ENCODE assay signal across 8 mouse cellular contexts in genomic region chr7:19628192-19628535, GRCm38 (mm10). TPM values are rescaled to one million over a fixed set of nuclear protein-coding genes. Genes with fewer than 3 reads are reported as not detected.
A peak's percentile ranks its signal among the peaks of the same experiment; 100 is the strongest.
DNase-seq lines count a peak whose midpoint lies in the region; ATAC-seq and TF ChIP-seq lines count a peak whose summit lies in the region.

No protein-coding gene starts in this region.

- H3K9ac ChIP-seq in heart, embryonic 15.5 days: no peak overlapping the region
- peak overlapping the region; percentile 23; the same call in 1 of the 2 replicates for H3K9ac ChIP-seq in ES-E14 (ENCODE audit: insufficient read depth, low read depth, low read length, poor library complexity, severe bottlenecking)
- H3K9ac ChIP-seq in forebrain, embryonic 15.5 days (replicated peaks): no peak overlapping the region; the same call in 1 of the 2 replicates
- no peak overlapping the region for H3K9ac ChIP-seq in liver, embryonic 16.5 days (ENCODE audit: low read depth, low read length)

- peaks cover 15% of the 10 kb centered on the region for H3K4me1 ChIP-seq in heart, embryonic 15.5 days (replicated peaks)
- peaks cover 2 to 8% of the 10 kb centered on the region in 2 experiments; a peak in 2 of 4 replicates for H3K4me1 ChIP-seq in ES-E14 (ENCODE audit: control insufficient read depth in 2 of 2, insufficient read depth in 2 of 2, low read length in 2 of 2, poor library complexity in 1 of 2)
- peaks cover 15% of the 10 kb centered on the region for H3K4me1 ChIP-seq in forebrain, embryonic 15.5 days
- H3K4me1 ChIP-seq in liver, embryonic 16.5 days (ENCODE audit: control insufficient read depth, low read depth, low read length): peaks cover 31% of the 10 kb centered on the region

- peak overlapping the region; percentile 83 for H3K27ac ChIP-seq in heart, embryonic 15.5 days
- peak overlapping the region; percentile 22; the same call in 1 of the 2 replicates for H3K27ac ChIP-seq in ES-E14 (ENCODE audit: insufficient read depth, low read depth, low read length, poor library complexity, severe bottlenecking)
- peak overlapping the region; percentile 74 for H3K27ac ChIP-seq in forebrain, embryonic 15.5 days (replicated peaks)
- no peak overlapping the region for H3K27ac ChIP-seq in liver, embryonic 16.5 days (ENCODE audit: low read length)

- H3K4me3 ChIP-seq in heart, embryonic 15.5 days: peak overlapping the region; percentile 65
- peak overlapping the region; percentile 52 to 74 for H3K4me3 ChIP-seq in ES-E14 (ENCODE audit: insufficient read depth in 1 of 2, low read depth in 1 of 2, low read length in 2 of 2, poor library complexity in 1 of 2, severe bottlenecking in 1 of 2)
- H3K4me3 ChIP-seq in forebrain, embryonic 15.5 days: peak overlapping the region; percentile 89
- peak overlapping the region; percentile 75 for H3K4me3 ChIP-seq in liver, embryonic 16.5 days (ENCODE audit: low read depth, low read length)

- no peaks in the 10 kb centered on the region for H3K27me3 ChIP-seq in heart, embryonic 15.5 days
- H3K27me3 ChIP-seq in forebrain, embryonic 15.5 days: no peaks in the 10 kb centered on the region
- no peaks in the 10 kb centered on the region for H3K27me3 ChIP-seq in liver, embryonic 16.5 days (ENCODE audit: control insufficient read depth, insufficient read depth, low read depth, low read length)

- WGBS in heart, embryonic 15.5 days: 14% methylated on average over 17 of the region's 17 CpGs
- 19% methylated on average over 17 of the region's 17 CpGs for WGBS in forebrain, embryonic 15.5 days
- 10% methylated on average over 17 of the region's 17 CpGs for WGBS in liver, embryonic 16.5 days (ENCODE audit: insufficient replicate concordance)

- peaks cover 13% of the 10 kb centered on the region for H3K36me3 ChIP-seq in heart, embryonic 15.5 days
- peaks cover 2% of the 10 kb centered on the region for H3K36me3 ChIP-seq in ES-E14 (ENCODE audit: control insufficient read depth, insufficient read depth, low read length, poor library complexity, severe bottlenecking)
- H3K36me3 ChIP-seq in forebrain, embryonic 15.5 days: peaks cover 15% of the 10 kb centered on the region
- no peaks in the 10 kb centered on the region; the same call in 1 of the 2 replicates for H3K36me3 ChIP-seq in liver, embryonic 16.5 days (ENCODE audit: control insufficient read depth, insufficient read depth)

- peak overlapping the region; percentile 88 for H3K4me2 ChIP-seq in heart, embryonic 15.5 days
- H3K4me2 ChIP-seq in forebrain, embryonic 15.5 days (replicated peaks): peak overlapping the region; percentile 99
- peak overlapping the region; percentile 99 for H3K4me2 ChIP-seq in liver, embryonic 16.5 days (ENCODE audit: low read depth, low read length)

- ATAC-seq in heart, embryonic 15.5 days (replicated peaks; ENCODE audit: insufficient number of reproducible peaks, insufficient read depth, low FRiP score, low read depth): no peak
- no peak; the same call in 1 of the 2 replicates for ATAC-seq in forebrain, embryonic 15.5 days (replicated peaks)
- no peak for ATAC-seq in liver, embryonic 16.5 days (ENCODE audit: low read depth)

- in situ Hi-C loops in ES-E14 (cut with MboI; ENCODE audit: low sequenced_read_pairs in 2 of 2, unreplicated experiment in 2 of 2): no loop called here

- H3K9me3 ChIP-seq in heart, embryonic 15.5 days (replicated peaks): no peaks in the 10 kb centered on the region
- H3K9me3 ChIP-seq in ES-E14 (ENCODE audit: control insufficient read depth, insufficient read depth, low read depth, low read length): no peaks in the 10 kb centered on the region
- no peaks in the 10 kb centered on the region for H3K9me3 ChIP-seq in forebrain, embryonic 15.5 days
- H3K9me3 ChIP-seq in liver, embryonic 16.5 days (replicated peaks; ENCODE audit: control insufficient read depth, low read length): no peaks in the 10 kb centered on the region

- DNase-seq in heart, adult 11 months: no peak
- DNase-seq in ES-E14 (ENCODE audit: low read depth, low spot score): no peak
- no peak for DNase-seq in left cerebral cortex, postnatal 36 days (ENCODE audit: low spot score in 2 of 2)
- DNase-seq in cerebellum, postnatal 25 days: no peak
- no peak for DNase-seq in spleen, adult 18-20 months

- intact Hi-C loops in left cerebral cortex, postnatal 36 days (cut with DNase I): no loop called here

TF ChIP-seq in ES-E14, 5 proteins besides CTCF, POLR2A, EP300 and RAD21:
- no peak for TF ChIP-seq MAFK (IDR thresholded peaks at IDR 0.05; ENCODE audit: insufficient read depth, low read depth, low read length)
- no peak for TF ChIP-seq ZC3H11A (IDR thresholded peaks at IDR 0.05; ENCODE audit: borderline replicate concordance, low read depth, low read length)
- TF ChIP-seq HCFC1 (IDR thresholded peaks at IDR 0.05; ENCODE audit: borderline replicate concordance, insufficient read depth, low read length): no peak
- no peak for TF ChIP-seq CHD2 (IDR thresholded peaks at IDR 0.05; ENCODE audit: low read depth, low read length)
- no peak for TF ChIP-seq ZNF384 (IDR thresholded peaks at IDR 0.05; ENCODE audit: low read depth, low read length)
TF ChIP-seq in ES-E14: peak in this region for 0.

RNA-seq across cellular contexts. Expression of gene Relb, which starts 1.1 kb away (rescaled TPM):
- polyA plus RNA-seq in heart, embryonic 15.5 days (2015; fragmentation: Nextera tagmentation; extraction: Ambion mirVana): 6.1 and 10.0 TPM in 2 replicates
- total RNA-seq in ES-E14 (2012; rRNA removed): 13.9 and 15.1 TPM in 2 replicates
- polyA plus RNA-seq in forebrain, embryonic 15.5 days (2015; fragmentation: Nextera tagmentation; extraction: Ambion mirVana): 2.6 and 2.7 TPM in 2 replicates
- polyA plus RNA-seq in liver, embryonic 16.5 days (2015; fragmentation: Nextera tagmentation; extraction: Ambion mirVana): 1.5 and 1.7 TPM in 2 replicates
- total RNA-seq in left cerebral cortex, postnatal 36 days (2021): 1 to 10 TPM; 4.6 to 6.7 TPM

RNA-seq across cellular contexts. Expression of gene Clasrp, which starts 23.9 kb away (rescaled TPM):
- 28.5 and 39.0 TPM in 2 replicates for polyA plus RNA-seq in heart, embryonic 15.5 days (2015; fragmentation: Nextera tagmentation; extraction: Ambion mirVana)
- 52.7 and 83.4 TPM in 2 replicates for total RNA-seq in ES-E14 (2012; rRNA removed)
- 61.3 and 64.9 TPM in 2 replicates for polyA plus RNA-seq in forebrain, embryonic 15.5 days (2015; fragmentation: Nextera tagmentation; extraction: Ambion mirVana)
- 9.4 and 11.4 TPM in 2 replicates for polyA plus RNA-seq in liver, embryonic 16.5 days (2015; fragmentation: Nextera tagmentation; extraction: Ambion mirVana)
- total RNA-seq in left cerebral cortex, postnatal 36 days (2021): 100 to 1,000 TPM in 1 of 2 experiments, 10 to 100 TPM in 1; 65.1 to 110 TPM

RNA-seq across cellular contexts. Expression of gene Clptm1, which starts 36.7 kb away (rescaled TPM):
- 67.3 and 83.2 TPM in 2 replicates for polyA plus RNA-seq in heart, embryonic 15.5 days (2015; fragmentation: Nextera tagmentation; extraction: Ambion mirVana)
- total RNA-seq in ES-E14 (2012; rRNA removed): 129 and 156 TPM in 2 replicates
- 92.4 and 99.6 TPM in 2 replicates for polyA plus RNA-seq in forebrain, embryonic 15.5 days (2015; fragmentation: Nextera tagmentation; extraction: Ambion mirVana)
- polyA plus RNA-seq in liver, embryonic 16.5 days (2015; fragmentation: Nextera tagmentation; extraction: Ambion mirVana): 36.2 and 42.7 TPM in 2 replicates
- total RNA-seq in left cerebral cortex, postnatal 36 days (2021): 100 to 1,000 TPM; 147 to 157 TPM

RNA-seq across cellular contexts. Expression of gene Apoc2, which starts 49.6 kb away (rescaled TPM):
- polyA plus RNA-seq in heart, embryonic 15.5 days (2015; fragmentation: Nextera tagmentation; extraction: Ambion mirVana): 2.0 and 7.9 TPM in 2 replicates
- total RNA-seq in ES-E14 (2012; rRNA removed): not detected in 2 replicates
- polyA plus RNA-seq in forebrain, embryonic 15.5 days (2015; fragmentation: Nextera tagmentation; extraction: Ambion mirVana): not detected in 2 replicates
- polyA plus RNA-seq in liver, embryonic 16.5 days (2015; fragmentation: Nextera tagmentation; extraction: Ambion mirVana): 1,344 and 1,420 TPM in 2 replicates
- total RNA-seq in left cerebral cortex, postnatal 36 days (2021): not detected

RNA-seq across cellular contexts. Expression of gene Gemin7, which starts 50.8 kb away (rescaled TPM):
- polyA plus RNA-seq in heart, embryonic 15.5 days (2015; fragmentation: Nextera tagmentation; extraction: Ambion mirVana): 111 and 131 TPM in 2 replicates
- 42.1 and 54.2 TPM in 2 replicates for total RNA-seq in ES-E14 (2012; rRNA removed)
- polyA plus RNA-seq in forebrain, embryonic 15.5 days (2015; fragmentation: Nextera tagmentation; extraction: Ambion mirVana): 124 and 127 TPM in 2 replicates
- polyA plus RNA-seq in liver, embryonic 16.5 days (2015; fragmentation: Nextera tagmentation; extraction: Ambion mirVana): 71.1 and 74.2 TPM in 2 replicates
- 10 to 100 TPM; 52.6 to 54.1 TPM for total RNA-seq in left cerebral cortex, postnatal 36 days (2021)
